Mouse (Mus musculus) hindlimb bud, embryonic 11.5 days (tissue): ENCODE results near the gene Sufu.

Source experiments
- DNase-seq: peaks from one replicate; pipeline ENCODE4 v3.0.0-alpha.2; 2012; ENCODE audit warnings: low read depth, low spot score; ENCODE audit errors: extremely low spot score

Gene Sufu

GRCm38 (mm10) chr19:46459889-46460288 is 63.2 kb downstream of the Sufu start:
- DNase-seq, result no peak

GRCm38 (mm10) chr19:46462574-46462973 is 65.9 kb downstream of the Sufu start:
- DNase-seq, result no peak

- DNase-seq, result no peak
These were observed 66.8 kb downstream of the Sufu start for GRCm38 (mm10) chr19:46463446-46463845.

DNA sequence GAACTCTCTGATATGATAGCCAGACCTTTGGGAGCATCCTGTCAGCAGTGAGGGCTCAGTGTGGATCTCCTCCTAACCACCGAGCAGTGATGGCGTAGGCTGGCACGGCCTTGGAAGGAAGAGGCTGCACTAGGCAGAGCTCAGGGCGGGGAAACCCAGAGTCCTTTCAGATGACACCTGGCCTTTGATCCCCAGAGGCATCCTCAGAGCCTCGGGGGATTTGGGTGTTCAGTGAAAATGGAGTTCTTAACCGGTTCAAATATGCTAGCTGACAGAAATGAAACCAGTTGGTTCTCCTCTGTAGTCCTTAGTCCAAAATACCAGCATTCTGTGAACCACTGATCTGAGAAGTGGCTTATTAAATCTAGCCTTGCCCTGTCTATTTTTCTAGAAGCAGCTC is 69.5 kb downstream of the Sufu start:
- no peak for DNase-seq

DNA sequence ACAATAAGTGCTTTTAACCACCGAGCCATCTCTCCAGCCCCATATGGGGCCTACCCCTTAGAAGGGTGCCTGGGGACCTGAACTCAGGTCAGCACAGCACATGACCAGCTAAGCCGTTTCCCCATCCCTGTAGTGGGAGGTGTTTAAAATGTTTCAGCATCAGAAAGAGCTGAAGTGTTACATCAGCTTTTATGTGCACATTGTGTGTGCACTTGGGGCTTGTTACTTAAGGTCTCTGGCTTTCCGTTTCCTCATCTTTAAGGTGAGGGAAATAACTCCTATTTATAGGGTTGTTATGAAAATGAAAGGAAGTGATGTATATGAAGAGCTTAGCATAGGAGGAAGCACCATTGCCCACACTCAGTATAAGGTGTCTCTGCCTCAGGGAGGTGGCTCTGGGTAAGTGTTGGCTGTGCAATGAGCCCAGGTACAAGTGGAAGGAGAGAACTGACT is 70.4 kb downstream of the Sufu start:
- DNase-seq, result no peak

- DNase-seq, result no peak
These were observed 73.9 kb downstream of the Sufu start for GRCm38 (mm10) chr19:46470364-46471240.

- DNase-seq, result no peak
These were observed 74.8 kb downstream of the Sufu start for GRCm38 (mm10) chr19:46471324-46472093.

GRCm38 (mm10) chr19:46477432-46477845 is 80.7 kb downstream of the Sufu start:
- DNase-seq, result no peak

DNA sequence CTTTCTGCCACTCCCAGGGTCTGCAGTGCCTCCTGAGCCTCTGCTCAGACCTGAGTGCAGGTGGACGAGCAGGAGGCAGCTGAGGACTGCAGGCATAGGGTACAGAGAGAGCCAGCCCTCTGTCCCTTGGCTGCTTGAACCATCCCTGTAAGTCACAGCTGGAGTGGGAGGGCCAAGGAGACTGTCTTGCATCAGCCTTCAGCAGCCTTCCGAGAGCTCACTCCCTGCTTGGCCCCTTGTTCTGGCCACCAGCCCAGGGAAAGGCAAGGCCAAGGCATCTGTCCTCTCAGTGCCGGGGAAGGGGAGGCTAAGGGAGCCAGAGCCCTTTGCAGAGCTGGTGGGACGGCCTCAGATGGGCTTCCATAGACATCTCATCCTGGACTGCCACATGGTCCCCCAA is 81.5 kb downstream of the Sufu start:
- DNase-seq, result no peak

GRCm38 (mm10) chr19:46478826-46479225 is 82.1 kb downstream of the Sufu start:
- no peak for DNase-seq

DNA sequence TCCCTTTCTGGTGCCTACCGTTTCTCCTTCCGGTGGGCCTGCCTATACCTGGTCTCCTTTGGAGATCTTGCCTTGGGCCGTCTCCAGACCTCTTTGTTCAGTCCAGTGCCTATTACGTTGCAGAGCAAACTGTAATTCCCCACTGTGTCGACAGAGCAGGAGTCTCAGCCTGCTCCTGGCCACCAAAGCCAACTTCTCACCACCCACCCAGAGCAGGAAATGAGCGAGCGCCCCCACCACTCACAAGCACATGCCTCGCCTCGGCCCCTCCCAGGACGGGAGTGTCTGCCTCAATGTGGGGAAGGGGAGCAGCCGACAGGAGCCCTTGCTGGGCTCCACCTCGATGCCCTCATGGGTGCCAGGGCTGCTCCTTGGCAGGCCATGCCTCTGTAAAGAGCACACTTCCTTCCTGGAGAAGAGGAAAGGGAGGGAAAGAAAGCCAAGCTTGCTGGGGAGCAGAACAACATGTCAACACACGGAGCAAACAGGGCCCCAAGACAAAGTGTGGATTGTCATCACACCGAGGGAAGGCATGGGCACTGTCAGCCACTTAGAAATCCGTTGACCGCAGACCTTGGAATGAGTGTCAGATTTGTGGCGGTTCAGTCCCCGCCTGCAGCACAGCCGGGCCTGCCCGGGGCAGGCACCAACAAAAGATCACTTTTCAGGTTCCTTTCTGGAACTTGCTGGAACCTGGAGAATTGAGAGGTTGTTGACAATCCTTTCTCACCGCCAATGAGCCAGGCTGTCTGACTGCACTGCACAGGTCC is 82.8 kb downstream of the Sufu start:
- DNase-seq, result no peak

DNA sequence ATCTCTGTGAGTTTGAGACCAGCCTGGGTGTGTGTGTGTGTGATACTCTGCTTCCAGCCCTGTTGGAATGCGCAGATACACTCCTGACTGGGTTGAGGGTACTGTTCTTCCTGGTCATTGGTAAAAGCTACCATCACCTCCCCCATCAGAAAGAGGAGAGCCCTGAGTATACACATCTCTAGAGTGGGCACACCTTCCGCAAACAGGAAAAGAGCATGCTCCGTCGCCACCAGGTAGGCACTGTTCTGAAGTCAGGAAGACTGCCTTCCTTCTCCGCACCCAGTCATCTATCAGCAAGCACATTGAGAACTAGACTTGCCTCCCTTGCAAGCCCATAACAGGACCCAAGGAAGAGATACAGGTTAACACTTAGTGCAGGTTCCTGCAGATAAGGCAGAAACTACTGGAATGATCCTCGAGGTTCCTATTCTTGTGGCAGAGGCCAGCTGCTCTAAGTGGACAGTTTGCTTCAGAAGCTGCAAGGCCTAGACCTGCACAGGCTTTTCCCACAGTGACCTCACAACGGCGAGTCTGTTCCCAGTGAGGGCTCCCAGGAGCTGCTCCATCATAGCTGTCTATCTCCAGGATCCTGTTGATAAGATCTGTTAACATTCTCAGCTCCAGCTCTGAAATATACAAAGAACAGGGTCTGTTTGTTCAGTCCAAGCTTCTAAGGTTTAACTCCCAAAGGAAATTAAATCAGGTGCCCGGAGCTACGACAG is 84.1 kb downstream of the Sufu start:
- DNase-seq, result no peak

GRCm38 (mm10) chr19:46481352-46481751 is 84.7 kb downstream of the Sufu start:
- DNase-seq, result no peak

DNA sequence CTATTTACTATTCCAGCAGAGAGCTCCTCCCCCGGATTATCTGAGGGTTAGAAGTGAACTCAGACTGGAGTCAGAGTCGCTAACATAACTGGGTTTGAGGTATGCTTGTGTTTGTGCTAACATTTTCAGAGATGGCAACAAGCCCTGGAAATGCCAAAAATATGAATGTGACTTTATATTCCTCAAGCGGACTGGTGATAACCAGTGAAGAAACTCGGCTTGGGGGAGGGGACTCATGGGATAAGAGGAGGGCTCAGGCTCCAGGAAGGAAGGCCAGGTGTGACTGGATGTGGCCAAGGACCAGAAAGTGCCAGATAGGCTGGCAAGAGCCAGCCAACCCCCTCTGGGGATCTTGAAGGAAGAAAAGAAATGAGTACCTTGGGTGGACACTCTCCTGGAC is 85.1 kb downstream of the Sufu start:
- DNase-seq, result no peak

GRCm38 (mm10) chr19:46482896-46483516 is 86.3 kb downstream of the Sufu start:
- DNase-seq, result no peak

DNA sequence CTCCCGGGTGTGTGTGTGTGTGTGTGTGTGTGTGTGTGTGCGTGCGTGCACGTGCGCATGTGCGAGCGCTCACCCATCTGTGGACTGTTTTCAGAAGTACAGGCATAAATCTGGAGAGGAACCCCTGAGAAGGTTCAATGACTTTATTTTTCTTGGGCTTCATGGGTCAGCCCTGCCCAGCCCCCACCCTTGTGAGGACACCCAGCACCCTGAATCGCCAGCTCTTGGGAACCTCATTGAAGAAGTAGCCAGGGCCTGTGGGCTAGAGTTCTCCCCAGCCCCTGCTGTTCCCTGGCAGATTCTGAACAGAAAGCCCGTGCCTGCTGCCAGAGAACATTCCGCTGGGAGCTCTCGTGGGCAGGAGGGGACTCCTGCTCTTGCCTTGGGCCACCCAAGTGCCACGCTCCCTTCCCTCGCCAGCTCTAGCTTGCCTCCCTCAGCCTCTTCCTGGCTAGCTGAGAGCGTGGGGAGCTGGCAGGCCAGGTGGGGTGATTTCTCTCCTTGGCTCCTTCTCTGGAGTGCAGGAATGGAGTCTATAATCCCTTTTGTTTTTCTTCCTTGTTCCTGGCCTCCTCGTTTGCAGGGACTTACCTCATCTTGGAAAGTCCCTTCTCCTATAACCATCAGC is 87.1 kb downstream of the Sufu start:
- no peak for DNase-seq

DNA sequence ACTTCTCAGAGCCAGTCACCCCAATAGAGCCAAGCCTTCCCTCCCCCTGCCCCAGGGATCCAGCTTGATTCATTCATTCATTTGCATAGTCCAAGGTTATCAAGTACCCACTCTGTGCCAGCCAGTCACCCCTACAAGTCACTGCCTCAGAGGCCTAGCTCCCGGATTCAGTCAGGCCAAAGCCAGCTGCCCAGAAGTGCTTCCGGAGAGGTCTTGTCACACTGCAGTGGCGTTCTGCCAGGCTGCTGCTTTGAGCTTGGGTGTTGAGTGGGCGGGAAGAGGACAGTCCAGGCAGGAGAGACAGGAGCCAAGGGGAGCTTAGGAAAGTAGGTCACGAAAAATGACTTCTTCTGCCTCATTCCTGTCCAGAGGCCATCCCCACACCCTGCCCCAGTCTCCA is 87.8 kb downstream of the Sufu start:
- no peak for DNase-seq

DNA sequence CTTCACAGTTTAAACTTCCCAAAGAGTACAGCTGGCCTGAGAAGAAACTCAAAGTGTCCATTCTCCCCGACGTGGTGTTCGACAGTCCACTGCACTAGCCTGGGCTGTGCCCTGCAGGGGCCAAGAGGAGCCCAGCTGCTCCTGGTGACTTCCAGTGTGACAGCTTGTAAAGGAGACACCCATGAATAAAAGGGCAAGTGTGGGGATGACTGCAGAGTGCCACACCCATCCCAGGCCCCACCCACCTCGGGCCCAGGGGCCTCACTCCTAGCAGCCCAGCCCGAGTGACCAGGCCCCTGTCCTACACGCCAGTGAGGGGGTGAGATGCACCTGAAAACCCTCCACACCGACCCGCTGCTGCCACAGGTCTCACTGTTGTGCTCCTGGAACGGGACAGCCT is 89.2 kb downstream of the Sufu start:
- DNase-seq, result no peak

- no peak for DNase-seq
These were observed 90.0 kb downstream of the Sufu start for GRCm38 (mm10) chr19:46486709-46487108.

GRCm38 (mm10) chr19:46489448-46489847 is 92.8 kb downstream of the Sufu start:
- no peak for DNase-seq
